Mouse (Mus musculus) CH12.LX (cell line): ENCODE data around the gene Ikzf2. TPM values are rescaled to one million over a fixed set of nuclear protein-coding genes. Genes with fewer than 3 reads are reported as not detected.
A peak's percentile ranks its signal among the peaks of the same experiment; 100 is the strongest.

Source experiments
- DNase-seq: peaks from one replicate; pipeline ENCODE4 v3.0.0-alpha.2; 2013; ENCODE audit errors: extremely low read depth
- H3K27ac ChIP-seq: 2 replicates; pipeline ENCODE4 v1.5.1; 2012; ENCODE audit warnings: low read depth, mild to moderate bottlenecking, control low read depth, moderate library complexity; ENCODE audit not compliant: insufficient read depth
- H3K27me3 ChIP-seq: replicated peaks from 2 replicates; pipeline ENCODE3; 2012; ENCODE audit warnings: inconsistent platforms
- H3K36me3 ChIP-seq, 2 experiments: replicated peaks in 1 of 2; 2 replicates each; pipeline versions ENCODE3 to v1.6.1; 2012; ENCODE audit warnings: inconsistent platforms in 1 of 2, low read length in 1 of 2, mild to moderate bottlenecking in 1 of 2, mixed read lengths in 1 of 2, moderate library complexity in 1 of 2; ENCODE audit not compliant: control insufficient read depth in 1 of 2, insufficient read depth in 1 of 2
- H3K4me1 ChIP-seq, 2 experiments: 2 replicates each; pipeline ENCODE4 v1.6.1; 2012; ENCODE audit warnings: inconsistent platforms in 1 of 2, moderate library complexity in 1 of 2; ENCODE audit not compliant: insufficient read depth in 2 of 2, control insufficient read depth in 1 of 2
- H3K4me2 ChIP-seq: 2 replicates; pipeline ENCODE4 v1.6.1; 2012; ENCODE audit warnings: low read depth, mild to moderate bottlenecking, control low read depth; ENCODE audit not compliant: poor library complexity, insufficient read depth, severe bottlenecking
- H3K4me3 ChIP-seq, 3 experiments: fragments of 150-350 bp in 1 of 3; sonication (generic) in 1 of 3; replicated peaks in 1 of 3; 2 replicates each; pipeline versions ENCODE3 to v1.5.1; 2011 to 2012; ENCODE audit warnings: low read depth in 2 of 3, low read length in 2 of 3, mild to moderate bottlenecking in 2 of 3, moderate library complexity in 2 of 3, control low read depth in 1 of 3, improper control_type of control experiment in 1 of 3, inconsistent platforms in 1 of 3, mixed read lengths in 1 of 3; ENCODE audit not compliant: poor library complexity in 1 of 3
- H3K79me2 ChIP-seq: replicated peaks from 2 replicates; pipeline ENCODE4 v1.6.1; 2012; ENCODE audit warnings: mild to moderate bottlenecking, moderate library complexity; ENCODE audit not compliant: control insufficient read depth, poor library complexity, insufficient read depth, severe bottlenecking; ENCODE audit errors: extremely low read depth
- H3K9ac ChIP-seq: 2 replicates; pipeline ENCODE4 v1.6.1; 2012; ENCODE audit warnings: low read depth, mild to moderate bottlenecking, control low read depth, moderate library complexity; ENCODE audit not compliant: insufficient read depth
- H3K9me3 ChIP-seq: replicated peaks from 2 replicates; pipeline ENCODE3; 2012; ENCODE audit warnings: low read length, inconsistent platforms, mixed read lengths
- BHLHE40 ChIP-seq: IDR thresholded peaks from 2 replicates; pipeline ENCODE4 v1.6.1; 2011; ENCODE audit warnings: mild to moderate bottlenecking, low read depth, low read length, improper control_type of control experiment
- ELF1 ChIP-seq: IDR thresholded peaks from 2 replicates; pipeline ENCODE4 v1.6.1; 2014; ENCODE audit warnings: low read depth, mild to moderate bottlenecking, inconsistent platforms, low read length, improper control_type of control experiment
- ETS1 ChIP-seq: conservative IDR thresholded peaks from 2 replicates; pipeline ENCODE4 v1.6.1; 2012; ENCODE audit warnings: low read depth, mild to moderate bottlenecking, inconsistent platforms, low read length, improper control_type of control experiment, moderate library complexity
- GABPA ChIP-seq: IDR thresholded peaks from 2 replicates; pipeline ENCODE4 v1.6.1; 2012; ENCODE audit warnings: low read depth, low read length, improper control_type of control experiment, inconsistent platforms; ENCODE audit not compliant: insufficient replicate concordance
- JUN ChIP-seq: IDR thresholded peaks from 2 replicates; pipeline ENCODE4 v1.6.1; 2011; ENCODE audit warnings: low read depth, mild to moderate bottlenecking, low read length, improper control_type of control experiment, moderate library complexity; ENCODE audit not compliant: insufficient read depth
- JUND ChIP-seq: conservative IDR thresholded peaks from 2 replicates; pipeline ENCODE4 v1.6.1; 2011; ENCODE audit warnings: low read depth, low read length, improper control_type of control experiment
- RAD21 ChIP-seq: IDR thresholded peaks from 2 replicates; pipeline ENCODE4 v1.6.1; 2011; ENCODE audit warnings: low read depth, mild to moderate bottlenecking, low read length, improper control_type of control experiment, moderate library complexity
- RCOR1 ChIP-seq: conservative IDR thresholded peaks from 2 replicates; pipeline ENCODE4 v1.6.1; 2012; ENCODE audit warnings: low read depth, mild to moderate bottlenecking, inconsistent platforms, low read length, improper control_type of control experiment
- SIN3A ChIP-seq: IDR thresholded peaks from 2 replicates; pipeline ENCODE4 v1.6.1; 2012; ENCODE audit warnings: low read length, improper control_type of control experiment, inconsistent platforms
- USF1 ChIP-seq: IDR thresholded peaks from 2 replicates; pipeline ENCODE4 v1.6.1; 2014; ENCODE audit warnings: low read depth, mild to moderate bottlenecking, inconsistent platforms, low read length, improper control_type of control experiment
- ZMIZ1 ChIP-seq: IDR thresholded peaks from 2 replicates; pipeline ENCODE4 v1.6.1; 2012; ENCODE audit warnings: low read depth, mild to moderate bottlenecking, inconsistent platforms, low read length, improper control_type of control experiment
- dilution Hi-C: fragments of 300-500 bp; cut with MboI; formaldehyde crosslinking; loops from 2 replicates; pipeline ENCODE4 v1.14.3; 2020; ENCODE audit warnings: low sequenced_read_pairs; ENCODE audit not compliant: extremely low pct_unique_long_range_greater_than_20kb, extremely low pct_ligation_motif_present
- in situ Hi-C: fragments of 300-500 bp; cut with MboI; formaldehyde crosslinking; loops from 3 replicates; pipeline ENCODE4 v1.14.3; 2019; ENCODE audit warnings: low sequenced_read_pairs, low pct_ligation_motif_present, low pct_unique_long_range_greater_than_20kb, mixed read lengths
- polyA plus RNA-seq: library from polyadenylated mRNA; unstranded; fragments of >175 nt; gene quantifications from 2 replicates; pipeline ENCODE4 v1.2.1, GENCODE M21; 2012; ENCODE audit warnings: low read depth; ENCODE audit not compliant: insufficient read length
- total RNA-seq, 2 experiments: library from RNA; depleted of rRNA; stranded (reverse); fragments of 300-350 nt in 1 of 2; fragments of >200 nt in 1 of 2; gene quantifications; 2 replicates each; pipeline ENCODE4 v1.2.3; 2012 to 2014

Gene Ikzf2
- total and polyA plus RNA-seq, 3 experiments, result not detected

DNA sequence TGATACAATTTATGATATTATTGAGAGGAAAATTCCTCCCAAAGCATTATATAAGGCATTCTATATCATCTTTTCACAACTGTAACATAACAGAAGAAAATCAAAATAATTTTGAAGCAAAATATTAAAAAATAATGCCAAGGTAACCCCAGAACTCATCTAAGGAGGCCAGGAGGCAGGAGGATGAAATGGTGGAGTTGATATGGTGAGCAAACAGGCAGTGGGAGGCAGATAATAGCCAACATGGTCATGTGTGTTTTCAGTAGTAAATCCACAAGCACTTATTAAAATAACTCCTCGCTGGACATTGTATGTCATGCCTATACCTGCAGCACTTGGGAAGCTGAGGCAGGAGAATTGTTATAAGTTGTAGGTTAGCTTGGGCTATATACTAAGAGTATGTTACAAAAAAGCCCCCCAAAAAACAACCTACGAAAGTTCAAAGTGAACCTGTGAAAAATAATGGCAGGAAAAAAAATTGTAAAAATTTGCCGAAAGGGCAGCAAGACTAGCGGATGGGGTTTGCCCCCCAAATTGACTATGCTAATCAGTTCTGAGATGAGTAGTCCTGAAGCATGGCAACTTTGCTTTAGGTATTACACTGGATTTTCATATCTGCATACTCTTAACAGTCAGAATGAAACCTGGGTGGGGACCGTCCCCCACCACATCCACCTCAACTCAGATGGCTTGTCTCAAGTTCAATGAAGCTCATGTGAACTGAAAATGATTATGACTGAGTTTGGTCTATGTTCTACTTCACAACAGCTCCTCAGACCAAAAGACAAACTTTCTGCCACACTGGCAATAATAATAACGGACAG lies 143.1 kb downstream of the Ikzf2 start (continued):
- TF ChIP-seq USF1 (no peak), SIN3A (no peak), JUN (peak; percentile 97), JUND (peak; percentile 99), ETS1 (peak; percentile 89), RCOR1 (peak; percentile 85; the same call in 1 of the 2 replicates), ELF1 (no peak), GABPA (no peak)

DNA sequence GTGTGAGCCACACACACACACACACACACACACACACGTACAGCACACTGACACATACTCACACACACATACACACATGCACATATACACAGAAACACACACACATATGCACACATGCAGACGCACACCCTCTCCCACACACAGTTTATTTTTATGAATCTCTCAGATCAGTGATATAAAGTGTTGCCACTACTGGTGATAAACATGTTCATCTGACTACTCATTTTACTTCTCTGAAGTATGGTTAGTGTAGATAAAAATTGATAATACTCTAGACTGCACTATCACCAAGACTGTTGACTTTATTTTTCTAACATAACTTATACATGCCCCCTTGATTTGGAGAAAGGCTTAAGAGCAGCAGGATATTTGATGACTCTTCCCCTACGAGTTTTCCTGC lies 144.5 kb downstream of the Ikzf2 start:
- no peak for TF ChIP-seq RAD21
- no peak for TF ChIP-seq ZMIZ1
- no peak for TF ChIP-seq ETS1
- TF ChIP-seq, all 38 proteins: peak for 0
- DNase-seq, result no peak
- H3K27ac ChIP-seq, result no peak overlapping the region

DNA sequence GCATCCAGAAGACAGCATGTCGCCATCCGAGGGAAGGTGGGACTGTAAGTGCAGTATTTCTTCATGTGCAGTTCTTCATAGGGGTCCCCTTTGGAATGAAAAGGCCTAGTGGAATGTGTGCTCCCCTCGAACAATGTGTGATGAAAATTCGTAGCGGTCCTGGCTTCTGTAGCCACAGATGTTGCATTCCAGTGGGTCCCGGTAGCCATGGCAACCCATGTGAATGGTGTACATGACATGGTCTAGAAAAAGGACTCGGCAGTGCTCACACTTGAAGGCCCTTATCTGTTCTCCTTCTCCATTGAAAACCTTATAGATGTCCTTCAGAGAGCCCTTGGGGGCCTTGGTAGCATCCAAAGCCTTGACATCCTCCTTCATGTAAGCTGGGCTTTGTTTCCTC lies 148.4 kb downstream of the Ikzf2 start:
- no peaks in the 10 kb centered on the region for H3K36me3 ChIP-seq
- TF ChIP-seq BHLHE40 (no peak), USF1 (no peak)
- H3K4me1 ChIP-seq, result peaks cover 3 to 21% of the 10 kb centered on the region in 2 experiments; a peak in 3 of 4 replicates
- DNase-seq, result no peak
- in situ Hi-C loops, result no loop called here
- H3K27me3 ChIP-seq, result no peaks in the 10 kb centered on the region
- no peaks in the 10 kb centered on the region for H3K79me2 ChIP-seq
- peaks cover 3% of the 10 kb centered on the region for H3K9me3 ChIP-seq
- dilution Hi-C loops, result no loop called here
- no peak overlapping the region for H3K27ac ChIP-seq
- H3K4me2 ChIP-seq, result no peak overlapping the region
- no peak overlapping the region for H3K9ac ChIP-seq
- no peak overlapping the region for H3K4me3 ChIP-seq

More for the DNA sequence above, 144.5 kb downstream of the Ikzf2 start:
- Histone ChIP-seq H3K36me3 (no peaks in the 10 kb centered on the region), H3K4me3 (no peak overlapping the region), H3K4me2 (no peak overlapping the region), H3K27me3 (no peaks in the 10 kb centered on the region), H3K9me3 (peaks cover 3% of the 10 kb centered on the region), H3K79me2 (no peaks in the 10 kb centered on the region), H3K9ac (no peak overlapping the region), H3K4me1 (peaks cover 5 to 26% of the 10 kb centered on the region in 2 experiments; a peak in 3 of 4 replicates)
- in situ Hi-C loops, result no loop called here
- dilution Hi-C loops, result no loop called here
